Mouse (Mus musculus): ENCODE measurements around the gene Naxd.
A peak's percentile ranks its signal among the peaks of the same experiment; 100 is the strongest.

Naxd gene

GRCm38 (mm10) chr8:11556691-11557423 lies 59.6 kb downstream of the Naxd start:
- peak; percentile 46 for DNase-seq (ENCODE audit: low read depth)

- DNase-seq (ENCODE audit: low read depth): no peak
These were observed 60.1 kb downstream of the Naxd start for GRCm38 (mm10) chr8:11557424-11557767.

- DNase-seq (ENCODE audit: low read depth): peak; percentile 99
These were observed 60.7 kb downstream of the Naxd start for GRCm38 (mm10) chr8:11557768-11558629.

- DNase-seq (ENCODE audit: low read depth): no peak
These were observed 62.2 kb downstream of the Naxd start for GRCm38 (mm10) chr8:11559511-11559910.

- no peak for DNase-seq (ENCODE audit: low read depth)
These were observed 62.9 kb downstream of the Naxd start for GRCm38 (mm10) chr8:11560220-11560619.

GRCm38 (mm10) chr8:11564236-11564635 lies 66.9 kb downstream of the Naxd start:
- peak; percentile 58 for DNase-seq (ENCODE audit: low read depth)
